Mouse (Mus musculus) erythroblast, embryonic 14.5 days (primary cell): Measurements from ENCODE around the gene Olfr12.

ENCODE experiments used
- GATA1 ChIP-seq: IDR thresholded peaks from 2 replicates; pipeline ENCODE4 v1.6.1; 2012; ENCODE audit warnings: low read length, inconsistent platforms, mixed read lengths
- TAL1 ChIP-seq: IDR thresholded peaks from 3 replicates; pipeline ENCODE4 v1.6.1; 2012; ENCODE audit warnings: low read length, inconsistent platforms, mixed read lengths

DNA sequence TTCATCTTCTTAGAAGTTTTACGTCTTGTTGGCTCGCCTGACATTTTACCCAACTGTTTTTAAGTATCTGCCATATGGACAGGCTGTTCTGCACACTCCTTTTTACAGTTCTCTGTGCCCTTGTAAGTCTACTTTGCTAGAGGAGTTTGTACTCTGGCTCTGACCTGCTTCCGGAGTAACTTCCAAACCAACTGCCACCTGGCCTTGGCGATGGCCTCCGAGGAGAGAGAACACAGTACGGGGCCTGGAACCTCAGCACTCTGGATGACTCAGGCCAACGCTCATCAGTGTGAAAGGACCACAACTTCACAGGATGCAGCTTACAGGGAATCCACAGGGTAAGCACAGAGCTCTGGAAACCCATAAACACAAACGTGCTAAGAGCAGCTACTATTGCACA lies 16.1 kb downstream of the Olfr12 start:
- TF ChIP-seq GATA1 (no peak), TAL1 (no peak)
